Mouse (Mus musculus): ENCODE results near the gene Sema3f. TPM values are rescaled to one million over a fixed set of nuclear protein-coding genes. Genes with fewer than 3 reads are reported as not detected.

The Sema3f gene
- total RNA-seq, 2 experiments from 2014 or later = 28.9 to 32.8 TPM

- no peak for DNase-seq (ENCODE audit: low spot score in 2 of 2)
These were observed 6.7 kb upstream of the Sema3f start for GRCm38 (mm10) chr9:107716951-107717350.

- no peak for DNase-seq (ENCODE audit: low spot score in 2 of 2)
These were observed 5.4 kb upstream of the Sema3f start for GRCm38 (mm10) chr9:107715632-107716031.

- no peak for DNase-seq (ENCODE audit: low spot score in 2 of 2)
These were observed 4.1 kb upstream of the Sema3f start for GRCm38 (mm10) chr9:107714221-107714952.

- DNase-seq (ENCODE audit: low spot score in 2 of 2) = no peak
These were observed 1.1 kb downstream of the Sema3f start for GRCm38 (mm10) chr9:107709096-107709696.

GRCm38 (mm10) chr9:107708439-107709095, 1.7 kb downstream of the Sema3f start:
- no peak for DNase-seq (ENCODE audit: low spot score in 2 of 2)

GRCm38 (mm10) chr9:107707701-107708438, 2.4 kb downstream of the Sema3f start:
- DNase-seq (ENCODE audit: low spot score in 2 of 2) = no peak

- no peak for DNase-seq (ENCODE audit: low spot score in 2 of 2)
These were observed 3.5 kb downstream of the Sema3f start for GRCm38 (mm10) chr9:107706781-107707211.

- DNase-seq (ENCODE audit: low spot score in 2 of 2) = no peak
These were observed 6.7 kb downstream of the Sema3f start for GRCm38 (mm10) chr9:107703337-107704122.

- no peak for DNase-seq (ENCODE audit: low spot score in 2 of 2)
These were observed 7.6 kb downstream of the Sema3f start for GRCm38 (mm10) chr9:107702606-107703185.

GRCm38 (mm10) chr9:107701594-107701993, 8.7 kb downstream of the Sema3f start:
- peak; percentile 54 to 77 for DNase-seq (ENCODE audit: low spot score in 2 of 2)

GRCm38 (mm10) chr9:107700114-107700571, 10.1 kb downstream of the Sema3f start:
- DNase-seq (ENCODE audit: low spot score in 2 of 2) = no peak

- no peak for DNase-seq (ENCODE audit: low spot score in 2 of 2)
These were observed 10.8 kb downstream of the Sema3f start for GRCm38 (mm10) chr9:107699376-107699980.

GRCm38 (mm10) chr9:107698611-107699190, 11.6 kb downstream of the Sema3f start:
- DNase-seq (ENCODE audit: low spot score in 2 of 2) = no peak

GRCm38 (mm10) chr9:107697811-107698521, 12.3 kb downstream of the Sema3f start:
- DNase-seq (ENCODE audit: low spot score in 2 of 2) = no peak

GRCm38 (mm10) chr9:107696845-107697610, 13.2 kb downstream of the Sema3f start:
- DNase-seq (ENCODE audit: low spot score in 2 of 2) = no peak

- no peak for DNase-seq (ENCODE audit: low spot score in 2 of 2)
These were observed 14.2 kb downstream of the Sema3f start for GRCm38 (mm10) chr9:107696106-107696479.

GRCm38 (mm10) chr9:107695441-107696105, 14.7 kb downstream of the Sema3f start:
- no peak for DNase-seq (ENCODE audit: low spot score in 2 of 2)

All from adrenal gland, postnatal 4 days (tissue).